Mouse (Mus musculus) brain, embryonic 14.5 days (tissue): ENCODE measurements around the gene Myo16.

ENCODE experiments used
- CTCF ChIP-seq: fragments of 200-500 bp; IDR thresholded peaks from 2 replicates; pipeline ENCODE4 v1.5.1; 2012; ENCODE audit warnings: inconsistent platforms, mild to moderate bottlenecking, moderate library complexity, borderline replicate concordance; ENCODE audit not compliant: insufficient read depth, insufficient read length; ENCODE audit errors: extremely low read depth
- POLR2A ChIP-seq: fragments of 200-500 bp; IDR thresholded peaks from 2 replicates; pipeline ENCODE4 v1.6.1; 2012; ENCODE audit warnings: mild to moderate bottlenecking, inconsistent platforms, borderline replicate concordance; ENCODE audit not compliant: poor library complexity, insufficient read depth, insufficient read length, severe bottlenecking; ENCODE audit errors: extremely low read depth

DNA sequence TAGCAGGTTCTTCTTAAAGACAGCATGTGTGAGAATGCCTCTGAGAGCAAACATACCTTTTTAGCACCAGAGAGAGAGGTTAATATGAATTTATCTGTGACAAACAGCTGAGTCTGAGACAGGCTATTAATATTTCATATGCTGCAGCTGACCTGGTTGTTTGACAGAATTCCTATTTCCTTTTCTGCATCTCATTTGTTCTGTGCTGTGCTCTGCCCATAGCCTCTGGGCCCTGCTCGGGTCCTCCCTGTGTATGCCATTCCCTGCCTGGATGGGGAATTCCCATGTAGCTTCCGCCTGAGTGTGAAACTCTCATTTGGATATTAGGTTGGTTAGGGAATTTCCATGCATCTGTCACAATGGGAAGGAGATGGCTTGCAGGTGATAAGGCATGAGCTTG is 240.8 kb downstream of the Myo16 start:
- TF ChIP-seq CTCF: no peak
- no peak for TF ChIP-seq POLR2A
